Mouse (Mus musculus): ENCODE results near the gene Tent4b.

Tent4b gene

DNA sequence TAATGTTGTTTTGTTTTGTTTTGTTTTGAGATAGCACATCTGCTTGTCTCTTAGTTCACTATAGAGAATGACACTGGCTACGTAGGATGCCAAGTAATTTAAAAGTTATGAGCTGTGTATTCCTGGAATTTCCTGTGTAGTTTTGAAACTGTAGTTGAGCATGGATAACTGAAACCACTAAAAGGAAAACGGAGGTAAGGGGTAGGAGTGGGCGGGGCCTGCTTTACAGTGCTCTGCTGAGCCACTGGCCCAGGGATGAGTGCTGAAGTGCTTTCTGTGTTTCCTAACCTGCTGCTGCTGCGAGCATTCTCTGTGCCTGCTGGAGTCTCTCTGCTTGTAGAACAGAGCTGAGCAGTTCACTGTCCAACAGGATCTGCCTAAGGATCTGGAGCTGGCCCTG lies 22.3 kb downstream of the Tent4b start:
- Histone ChIP-seq H3K36me3 (ENCODE audit: insufficient read depth, low read length) (peaks cover 25% of the 10 kb centered on the region), H3K4me1 (replicated peaks; ENCODE audit: low read depth, low read length) (peaks cover 43% of the 10 kb centered on the region), H3K4me3 (replicated peaks; ENCODE audit: low read length) (no peak overlapping the region), H3K27me3 (ENCODE audit: insufficient read depth, low read length) (no peaks in the 10 kb centered on the region), H3K9me3 (ENCODE audit: low read length) (no peaks in the 10 kb centered on the region)
- TF ChIP-seq CTCF (conservative IDR thresholded peaks at IDR 0.05; ENCODE audit: low read length), result no peak
- no peak for TF ChIP-seq POU5F1 (IDR thresholded peaks at IDR 0.05; ENCODE audit: borderline replicate concordance, low read length)
- no peak for TF ChIP-seq NANOG (IDR thresholded peaks at IDR 0.05; ENCODE audit: borderline replicate concordance, low read length)

DNA sequence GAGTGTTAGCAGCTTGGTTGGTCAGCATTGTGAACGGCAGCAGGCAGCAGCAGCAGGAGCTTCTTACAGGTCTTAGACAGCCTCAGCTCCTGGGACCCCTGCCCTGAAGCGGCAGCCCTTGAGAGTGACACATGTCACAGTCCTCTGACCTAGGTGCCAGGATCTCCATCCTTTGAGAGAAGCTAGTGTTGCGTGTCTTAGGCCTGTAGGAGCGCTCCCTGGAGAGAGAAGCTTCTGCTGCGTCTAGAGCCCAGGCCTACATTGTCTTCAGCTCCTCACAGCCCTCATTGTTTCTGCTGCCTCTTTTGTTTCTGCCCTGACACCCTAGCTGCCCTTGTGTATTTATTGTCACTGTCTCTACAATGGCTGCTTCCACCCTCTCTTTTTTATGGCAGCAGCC lies 26.3 kb downstream of the Tent4b start:
- peaks cover 43% of the 10 kb centered on the region for H3K4me1 ChIP-seq (replicated peaks; ENCODE audit: low read depth, low read length)
- no peaks in the 10 kb centered on the region for H3K9me3 ChIP-seq (ENCODE audit: low read length)
- H3K36me3 ChIP-seq (ENCODE audit: insufficient read depth, low read length), result peaks cover 25% of the 10 kb centered on the region
- no peak overlapping the region for H3K4me3 ChIP-seq (replicated peaks; ENCODE audit: low read length)
- no peaks in the 10 kb centered on the region for H3K27me3 ChIP-seq (ENCODE audit: insufficient read depth, low read length)
- TF ChIP-seq NANOG (IDR thresholded peaks at IDR 0.05; ENCODE audit: borderline replicate concordance, low read length) (no peak), POU5F1 (IDR thresholded peaks at IDR 0.05; ENCODE audit: borderline replicate concordance, low read length) (no peak), CTCF (conservative IDR thresholded peaks at IDR 0.05; ENCODE audit: low read length) (no peak)

DNA sequence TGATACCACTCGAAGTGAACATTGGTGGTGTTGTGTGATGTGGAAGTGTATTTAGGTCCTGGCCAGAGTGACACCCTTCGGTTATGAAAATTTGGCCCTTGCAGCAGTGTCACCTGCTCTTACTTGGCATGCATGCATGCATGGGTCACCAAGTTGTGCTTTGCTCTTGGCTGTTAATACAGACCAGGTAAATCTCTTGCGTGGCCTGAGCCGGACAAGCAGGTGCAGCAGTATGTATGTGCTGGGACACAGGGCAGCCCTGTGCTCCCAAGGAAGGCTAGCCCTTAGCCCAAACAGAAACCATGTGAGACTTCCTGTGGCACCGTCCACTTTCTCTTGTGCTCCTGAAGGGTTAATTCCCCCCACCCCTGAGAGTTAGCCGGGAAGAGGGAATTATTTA lies 28.8 kb downstream of the Tent4b start:
- no peaks in the 10 kb centered on the region for H3K9me3 ChIP-seq (ENCODE audit: low read length)
- H3K4me1 ChIP-seq (replicated peaks; ENCODE audit: low read depth, low read length), result peaks cover 28% of the 10 kb centered on the region
- H3K27me3 ChIP-seq (ENCODE audit: insufficient read depth, low read length), result no peaks in the 10 kb centered on the region
- no peak overlapping the region for H3K4me3 ChIP-seq (replicated peaks; ENCODE audit: low read length)
- TF ChIP-seq CTCF (conservative IDR thresholded peaks at IDR 0.05; ENCODE audit: low read length) (no peak), NANOG (IDR thresholded peaks at IDR 0.05; ENCODE audit: borderline replicate concordance, low read length) (no peak), POU5F1 (IDR thresholded peaks at IDR 0.05; ENCODE audit: borderline replicate concordance, low read length) (no peak)
- H3K36me3 ChIP-seq (ENCODE audit: insufficient read depth, low read length), result peaks cover 11% of the 10 kb centered on the region; the same call in 1 of the 2 replicates

DNA sequence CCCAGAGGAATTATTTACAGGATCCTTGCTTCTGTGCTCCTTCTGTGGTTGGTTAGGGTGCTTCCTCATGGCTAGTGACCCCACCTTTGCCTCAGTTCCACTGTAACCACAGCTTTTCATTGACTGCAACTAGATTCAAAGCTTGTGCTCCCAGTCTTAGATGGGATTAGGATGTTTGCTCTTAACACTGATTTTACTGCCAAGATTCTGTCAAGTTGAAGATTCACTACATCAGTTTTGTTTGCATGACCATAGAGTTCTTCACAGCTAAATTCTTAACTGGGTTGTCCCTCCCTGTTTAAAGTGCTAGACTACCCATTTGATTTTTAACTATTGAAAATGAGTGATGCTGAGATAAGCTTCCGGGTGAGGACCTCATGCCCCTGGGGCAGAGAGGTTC lies 29.3 kb downstream of the Tent4b start:
- H3K4me3 ChIP-seq (replicated peaks; ENCODE audit: low read length), result no peak overlapping the region
- H3K36me3 ChIP-seq (ENCODE audit: insufficient read depth, low read length), result peaks cover 11% of the 10 kb centered on the region; the same call in 1 of the 2 replicates
- no peaks in the 10 kb centered on the region for H3K27me3 ChIP-seq (ENCODE audit: insufficient read depth, low read length)
- H3K9me3 ChIP-seq (ENCODE audit: low read length), result no peaks in the 10 kb centered on the region
- peaks cover 28% of the 10 kb centered on the region for H3K4me1 ChIP-seq (replicated peaks; ENCODE audit: low read depth, low read length)
- TF ChIP-seq NANOG (IDR thresholded peaks at IDR 0.05; ENCODE audit: borderline replicate concordance, low read length) (no peak), CTCF (conservative IDR thresholded peaks at IDR 0.05; ENCODE audit: low read length) (no peak), POU5F1 (IDR thresholded peaks at IDR 0.05; ENCODE audit: borderline replicate concordance, low read length) (no peak)

DNA sequence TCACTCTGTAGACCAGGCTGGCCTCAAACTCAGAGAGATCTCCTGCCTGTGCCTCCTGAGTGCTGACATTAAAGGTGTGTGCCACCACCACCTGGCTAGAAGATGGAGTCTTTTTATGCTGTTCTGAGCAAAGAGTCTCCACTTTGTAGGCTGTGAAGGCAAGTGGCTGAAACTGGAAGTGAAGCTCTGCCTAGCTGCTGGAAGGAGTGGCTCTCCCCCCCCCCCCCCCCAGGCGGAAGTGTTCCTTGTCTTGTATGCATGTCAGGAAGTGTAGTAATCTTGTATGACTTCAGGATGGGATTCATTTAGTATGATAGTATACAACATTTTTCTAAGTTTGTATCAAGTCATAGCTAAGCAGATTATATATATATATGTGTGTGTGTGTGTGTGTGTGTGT lies 29.8 kb downstream of the Tent4b start:
- Histone ChIP-seq H3K36me3 (ENCODE audit: insufficient read depth, low read length) (peaks cover 11% of the 10 kb centered on the region; the same call in 1 of the 2 replicates), H3K4me3 (replicated peaks; ENCODE audit: low read length) (no peak overlapping the region), H3K4me1 (replicated peaks; ENCODE audit: low read depth, low read length) (peaks cover 28% of the 10 kb centered on the region), H3K27me3 (ENCODE audit: insufficient read depth, low read length) (no peaks in the 10 kb centered on the region), H3K9me3 (ENCODE audit: low read length) (no peaks in the 10 kb centered on the region)
- TF ChIP-seq NANOG (IDR thresholded peaks at IDR 0.05; ENCODE audit: borderline replicate concordance, low read length) (no peak), CTCF (conservative IDR thresholded peaks at IDR 0.05; ENCODE audit: low read length) (no peak), POU5F1 (IDR thresholded peaks at IDR 0.05; ENCODE audit: borderline replicate concordance, low read length) (no peak)

DNA sequence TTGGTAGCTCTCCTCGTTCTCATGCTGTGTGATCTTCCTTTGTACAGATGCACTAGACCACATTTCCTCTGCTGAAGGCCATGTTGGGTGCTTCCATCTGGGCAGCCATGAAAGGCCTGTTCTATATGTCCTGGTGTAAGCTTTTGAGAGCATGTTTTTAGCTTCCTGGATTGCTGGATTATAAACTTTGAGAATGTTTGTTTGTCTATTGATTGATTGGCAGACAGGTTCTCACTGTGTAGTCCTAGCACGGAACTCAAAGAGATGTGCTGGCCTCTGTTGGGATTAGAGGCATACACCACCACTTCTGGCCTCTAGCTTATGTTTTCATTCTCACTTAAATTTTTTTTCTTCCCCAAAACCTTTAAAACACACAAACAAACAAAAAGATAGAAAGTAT lies 37.7 kb downstream of the Tent4b start:
- no peaks in the 10 kb centered on the region for H3K9me3 ChIP-seq (ENCODE audit: low read length)
- TF ChIP-seq CTCF (conservative IDR thresholded peaks at IDR 0.05; ENCODE audit: low read length), result no peak
- TF ChIP-seq POU5F1 (IDR thresholded peaks at IDR 0.05; ENCODE audit: borderline replicate concordance, low read length), result no peak
- TF ChIP-seq NANOG (IDR thresholded peaks at IDR 0.05; ENCODE audit: borderline replicate concordance, low read length), result no peak
- H3K27me3 ChIP-seq (ENCODE audit: insufficient read depth, low read length), result no peaks in the 10 kb centered on the region
- no peak overlapping the region for H3K4me3 ChIP-seq (replicated peaks; ENCODE audit: low read length)
- no peaks in the 10 kb centered on the region; the same call in 1 of the 2 replicates for H3K36me3 ChIP-seq (ENCODE audit: insufficient read depth, low read length)
- peaks cover 7% of the 10 kb centered on the region for H3K4me1 ChIP-seq (replicated peaks; ENCODE audit: low read depth, low read length)

DNA sequence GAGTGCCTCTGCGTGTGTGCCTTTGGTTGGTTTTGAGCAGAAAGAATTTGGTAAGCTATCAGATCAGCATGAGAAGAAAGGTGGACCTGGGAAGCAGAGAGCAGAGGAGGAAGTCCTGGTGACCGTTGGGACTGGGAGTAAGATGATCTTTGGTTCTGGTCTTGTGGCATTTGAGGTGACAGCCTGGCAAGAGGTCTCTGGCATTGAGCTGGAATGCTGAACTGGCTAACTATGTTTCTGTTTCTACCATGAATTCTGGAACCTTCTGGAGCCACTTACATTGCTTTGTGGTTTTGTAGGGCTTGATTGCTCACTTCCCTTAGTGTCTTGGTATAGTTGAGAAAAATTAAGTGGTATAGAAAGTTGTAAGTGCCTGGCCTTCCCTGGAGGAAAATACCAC lies 38.6 kb downstream of the Tent4b start:
- Histone ChIP-seq H3K9me3 (ENCODE audit: low read length) (no peaks in the 10 kb centered on the region), H3K27me3 (ENCODE audit: insufficient read depth, low read length) (no peaks in the 10 kb centered on the region), H3K4me3 (replicated peaks; ENCODE audit: low read length) (no peak overlapping the region), H3K36me3 (ENCODE audit: insufficient read depth, low read length) (no peaks in the 10 kb centered on the region; the same call in 1 of the 2 replicates), H3K4me1 (replicated peaks; ENCODE audit: low read depth, low read length) (peaks cover 7% of the 10 kb centered on the region)
- no peak for TF ChIP-seq CTCF (conservative IDR thresholded peaks at IDR 0.05; ENCODE audit: low read length)
- TF ChIP-seq NANOG (IDR thresholded peaks at IDR 0.05; ENCODE audit: borderline replicate concordance, low read length), result no peak
- no peak for TF ChIP-seq POU5F1 (IDR thresholded peaks at IDR 0.05; ENCODE audit: borderline replicate concordance, low read length)

DNA sequence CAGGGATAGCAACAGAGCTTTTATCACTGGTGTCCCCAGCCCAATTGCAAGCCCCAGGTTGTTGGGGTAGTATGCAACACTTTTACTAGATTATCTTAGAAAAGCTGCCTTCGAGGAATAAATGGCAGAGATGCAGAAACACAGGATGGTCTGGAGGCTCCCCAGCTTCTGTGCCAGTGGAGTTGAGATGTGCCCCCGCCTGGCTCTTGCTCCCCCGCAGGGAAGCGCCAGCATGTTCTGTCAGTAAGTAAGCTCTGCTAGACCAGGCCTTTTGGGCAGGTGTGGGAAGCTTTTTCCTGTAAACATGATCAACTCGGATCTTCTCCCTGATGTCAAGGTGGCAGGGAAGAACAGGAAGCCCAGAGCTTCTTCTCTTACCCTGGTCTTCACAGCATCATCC lies 40.3 kb downstream of the Tent4b start:
- peaks cover 8% of the 10 kb centered on the region for H3K36me3 ChIP-seq (ENCODE audit: insufficient read depth, low read length)
- H3K4me3 ChIP-seq (replicated peaks; ENCODE audit: low read length), result no peak overlapping the region
- peaks cover 7% of the 10 kb centered on the region for H3K4me1 ChIP-seq (replicated peaks; ENCODE audit: low read depth, low read length)
- H3K9me3 ChIP-seq (ENCODE audit: low read length), result no peaks in the 10 kb centered on the region
- no peaks in the 10 kb centered on the region for H3K27me3 ChIP-seq (ENCODE audit: insufficient read depth, low read length)
- no peak for TF ChIP-seq CTCF (conservative IDR thresholded peaks at IDR 0.05; ENCODE audit: low read length)
- TF ChIP-seq NANOG (IDR thresholded peaks at IDR 0.05; ENCODE audit: borderline replicate concordance, low read length), result no peak
- no peak for TF ChIP-seq POU5F1 (IDR thresholded peaks at IDR 0.05; ENCODE audit: borderline replicate concordance, low read length)

DNA sequence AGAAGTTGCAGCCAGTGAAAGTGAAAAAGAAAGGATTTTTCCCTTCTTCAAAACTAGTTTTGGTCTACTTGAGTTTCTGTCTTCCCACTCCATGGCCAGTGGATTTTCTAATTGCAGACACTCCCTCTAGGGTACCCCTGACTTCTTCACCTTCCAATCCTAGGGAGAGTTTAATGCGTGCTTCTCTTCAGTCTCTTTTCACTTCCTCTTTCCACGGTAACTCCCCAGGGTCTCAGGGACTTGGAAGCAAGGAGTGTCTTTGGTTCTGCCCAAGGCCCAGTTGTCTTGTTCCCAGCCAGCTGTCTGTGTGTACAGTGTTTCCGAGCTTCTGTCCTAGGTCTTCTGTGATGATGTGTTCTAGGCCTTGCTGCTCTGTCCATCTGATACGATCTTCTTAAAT lies 42.9 kb downstream of the Tent4b start:
- no peaks in the 10 kb centered on the region for H3K27me3 ChIP-seq (ENCODE audit: insufficient read depth, low read length)
- no peak for TF ChIP-seq NANOG (IDR thresholded peaks at IDR 0.05; ENCODE audit: borderline replicate concordance, low read length)
- TF ChIP-seq POU5F1 (IDR thresholded peaks at IDR 0.05; ENCODE audit: borderline replicate concordance, low read length), result no peak
- no peak for TF ChIP-seq CTCF (conservative IDR thresholded peaks at IDR 0.05; ENCODE audit: low read length)
- H3K36me3 ChIP-seq (ENCODE audit: insufficient read depth, low read length), result peaks cover 23% of the 10 kb centered on the region
- no peak overlapping the region for H3K4me3 ChIP-seq (replicated peaks; ENCODE audit: low read length)
- H3K9me3 ChIP-seq (ENCODE audit: low read length), result no peaks in the 10 kb centered on the region
- H3K4me1 ChIP-seq (replicated peaks; ENCODE audit: low read depth, low read length), result no peaks in the 10 kb centered on the region; the same call in 1 of the 2 replicates
